Mouse (Mus musculus) common myeloid progenitor, adult 5-6 weeks (primary cell): ENCODE measurements around the gene Scgb1b18. TPM values are rescaled to one million over a fixed set of nuclear protein-coding genes. Genes with fewer than 3 reads are reported as not detected.
"Not testable (repeated sequence)": the region's sequence is repeated elsewhere in the genome, so short reads cannot be mapped to it uniquely, and the experiment has no call there.

Experiments used
- ATAC-seq: replicated peaks from 2 replicates; pipeline ENCODE4 v1.8.0; 2016; ENCODE audit warnings: low read depth, mild to moderate bottlenecking, moderate TSS enrichment, inconsistent platforms; ENCODE audit not compliant: poor library complexity, severe bottlenecking
- total RNA-seq: library from RNA; stranded (forward); fragments of 200-1000, 187-1606 nt; gene quantifications from 2 replicates; pipeline ENCODE4 v1.2.3, GENCODE M21; 2017

Gene Scgb1b18
- not detected in 2 replicates for total RNA-seq

DNA sequence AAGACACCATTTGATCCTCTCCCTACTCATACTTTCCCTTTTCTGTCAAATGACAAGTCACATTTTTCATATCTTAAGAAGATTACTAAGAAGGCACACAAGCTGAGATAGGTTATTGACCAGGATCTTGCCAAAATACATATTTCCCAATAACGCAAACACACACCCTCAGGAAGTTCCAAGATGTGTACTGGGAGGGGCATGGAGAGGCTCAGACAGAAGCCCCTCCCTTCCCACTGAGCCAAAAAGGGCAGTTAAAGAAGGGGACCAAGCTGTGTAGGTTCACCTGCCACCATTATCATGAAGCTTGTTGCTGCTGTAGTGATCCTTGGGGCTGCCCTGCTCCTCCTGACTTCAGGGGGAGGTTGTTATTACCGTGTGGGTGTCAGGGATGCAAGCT is at the start of gene Scgb1b18:
Scgb1b18 (plus strand) TSS at position 301 of the 400 bp plus-strand sequence.
- ATAC-seq, result not testable (repeated sequence)

DNA sequence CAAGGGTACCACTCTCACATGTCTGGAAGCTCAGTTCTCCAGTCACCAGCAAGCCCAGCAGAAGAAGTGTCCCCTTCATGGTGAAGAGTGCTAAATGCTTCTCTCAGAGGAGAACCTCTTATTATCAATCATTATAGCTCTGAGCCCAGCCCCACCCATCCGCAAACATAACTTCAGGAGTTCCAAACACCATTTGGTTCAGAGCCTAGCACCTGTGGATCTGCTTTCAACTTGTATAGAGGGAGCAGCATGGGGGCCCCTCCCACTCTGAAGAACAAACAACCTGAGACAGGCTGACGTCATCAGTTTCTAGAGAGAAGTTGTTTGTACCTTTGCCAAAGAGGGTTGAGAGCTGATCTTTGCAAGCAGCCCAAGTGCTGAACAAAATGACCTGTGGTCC is 11.6 kb upstream of the Scgb1b18 start, which contains the start of gene Scgb2b18:
Scgb2b18 (minus strand) TSS at position 101 of the 400 bp plus-strand sequence.
- ATAC-seq, result not testable (repeated sequence)

Other genes starting within 250 kb of the Scgb1b18 start
- gene Scgb2b17, start 129.0 kb upstream of the Scgb1b18 start, total RNA-seq, result not detected in 2 replicates
- not detected in 2 replicates for gene Scgb1b17, start 122.1 kb upstream of the Scgb1b18 start, total RNA-seq
- not detected in 2 replicates for gene Scgb2b18, start 11.7 kb upstream of the Scgb1b18 start, total RNA-seq
- not detected in 2 replicates for gene Scgb2b19, start 94.8 kb downstream of the Scgb1b18 start, total RNA-seq
- not detected in 2 replicates for gene Scgb1b19, start 101.7 kb downstream of the Scgb1b18 start, total RNA-seq
- not detected in 2 replicates for gene Scgb2b20, start 180.8 kb downstream of the Scgb1b18 start, total RNA-seq
- gene Scgb1b20, start 187.7 kb downstream of the Scgb1b18 start, total RNA-seq, result not detected in 2 replicates